Mouse (Mus musculus) embryonic fibroblast, embryonic 13.5 days (primary cell): ENCODE data around the gene Fbn1. TPM values are rescaled to one million over a fixed set of nuclear protein-coding genes. Genes with fewer than 3 reads are reported as not detected.
A peak's percentile ranks its signal among the peaks of the same experiment; 100 is the strongest.
"Not testable (repeated sequence)": the region's sequence is repeated elsewhere in the genome, so short reads cannot be mapped to it uniquely, and the experiment has no call there.

Experiments
- H3K27ac ChIP-seq: 2 replicates; pipeline ENCODE4 v1.5.1; 2012; ENCODE audit warnings: low read length, control low read depth, inconsistent platforms; ENCODE audit not compliant: insufficient read depth
- H3K4me1 ChIP-seq: 2 replicates; pipeline ENCODE4 v1.6.1; 2011; ENCODE audit warnings: low read length; ENCODE audit not compliant: control insufficient read depth, insufficient read depth
- H3K4me3 ChIP-seq: 2 replicates; pipeline ENCODE4 v1.5.1; 2011; ENCODE audit warnings: mild to moderate bottlenecking, control low read depth, low read length; ENCODE audit not compliant: insufficient read depth
- CTCF ChIP-seq: IDR thresholded peaks from 2 replicates; pipeline ENCODE4 v1.5.1; 2011; ENCODE audit warnings: mild to moderate bottlenecking, control low read depth, low read length, moderate library complexity, borderline replicate concordance; ENCODE audit not compliant: insufficient read depth
- POLR2A ChIP-seq: IDR thresholded peaks from 2 replicates; pipeline ENCODE4 v1.6.1; 2011; ENCODE audit warnings: low read depth, mild to moderate bottlenecking, control low read depth, low read length, moderate library complexity
- polyA plus RNA-seq: library from polyadenylated mRNA; stranded (reverse); fragments of >200 nt; gene quantifications from 2 replicates; pipeline ENCODE4 v1.2.4, GENCODE M21; 2011; ENCODE audit warnings: low read depth; ENCODE audit not compliant: missing spikeins, insufficient read length

Gene Fbn1
- polyA plus RNA-seq, 1 experiment = 598 TPM

DNA sequence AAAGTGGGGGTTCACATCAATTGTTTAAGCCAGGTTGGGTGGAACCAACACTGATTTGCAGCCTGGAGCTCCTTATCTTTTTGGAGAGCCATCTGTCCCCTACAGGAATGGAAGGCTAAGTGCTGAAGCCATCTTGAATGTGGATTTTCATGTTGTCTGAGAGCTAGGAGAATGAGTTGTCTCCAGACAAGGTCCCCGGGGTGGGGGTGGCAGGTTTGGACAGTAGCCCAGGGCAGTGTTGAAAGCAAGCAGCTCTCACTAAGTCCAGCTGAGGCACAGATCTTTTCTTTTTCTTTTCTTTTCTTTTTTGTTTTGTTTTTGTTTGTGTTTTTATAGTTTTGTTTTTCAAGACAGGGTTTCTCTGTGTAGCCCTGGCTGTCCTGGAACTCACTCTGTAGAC, 216.7 kb downstream of the Fbn1 start:
- TF ChIP-seq POLR2A = no peak
- TF ChIP-seq CTCF = no peak
- Histone ChIP-seq H3K27ac (peak overlapping the region; percentile 99), H3K4me1 (peaks cover 21% of the 10 kb centered on the region), H3K4me3 (no peak overlapping the region)

GRCm38 (mm10) chr2:125290197-125290965, 217.4 kb downstream of the Fbn1 start:
- TF ChIP-seq CTCF (no peak), POLR2A (0 out of 2 replicates have a peak, but pooled peaks have one; percentile 14)
- H3K4me3 ChIP-seq = no peak overlapping the region
- H3K4me1 ChIP-seq = peaks cover 17% of the 10 kb centered on the region
- H3K27ac ChIP-seq = peak overlapping the region; percentile 99

DNA sequence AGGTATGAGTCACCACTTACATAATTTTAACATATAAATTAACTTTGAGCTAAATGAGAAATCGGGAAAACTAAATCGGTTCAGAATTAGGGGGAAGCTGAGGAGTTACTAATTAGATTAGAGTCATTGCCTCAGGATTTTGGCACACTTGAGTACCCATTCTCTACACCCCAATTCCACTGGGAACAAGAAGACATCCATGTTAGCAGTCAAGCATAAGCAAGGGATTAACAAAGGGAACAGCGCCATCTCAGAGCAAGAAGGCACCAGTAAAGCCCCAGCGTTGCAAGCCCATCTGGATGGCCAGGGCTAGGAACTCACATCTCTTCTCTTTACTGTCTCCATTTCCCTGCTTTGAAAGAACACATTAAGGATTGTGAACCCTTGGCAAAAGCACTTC, 222.0 kb downstream of the Fbn1 start:
- TF ChIP-seq POLR2A (no peak), CTCF (no peak)
- Histone ChIP-seq H3K27ac (no peak overlapping the region), H3K4me3 (no peak overlapping the region), H3K4me1 (peaks cover 3% of the 10 kb centered on the region; the same call in 1 of the 2 replicates)

DNA sequence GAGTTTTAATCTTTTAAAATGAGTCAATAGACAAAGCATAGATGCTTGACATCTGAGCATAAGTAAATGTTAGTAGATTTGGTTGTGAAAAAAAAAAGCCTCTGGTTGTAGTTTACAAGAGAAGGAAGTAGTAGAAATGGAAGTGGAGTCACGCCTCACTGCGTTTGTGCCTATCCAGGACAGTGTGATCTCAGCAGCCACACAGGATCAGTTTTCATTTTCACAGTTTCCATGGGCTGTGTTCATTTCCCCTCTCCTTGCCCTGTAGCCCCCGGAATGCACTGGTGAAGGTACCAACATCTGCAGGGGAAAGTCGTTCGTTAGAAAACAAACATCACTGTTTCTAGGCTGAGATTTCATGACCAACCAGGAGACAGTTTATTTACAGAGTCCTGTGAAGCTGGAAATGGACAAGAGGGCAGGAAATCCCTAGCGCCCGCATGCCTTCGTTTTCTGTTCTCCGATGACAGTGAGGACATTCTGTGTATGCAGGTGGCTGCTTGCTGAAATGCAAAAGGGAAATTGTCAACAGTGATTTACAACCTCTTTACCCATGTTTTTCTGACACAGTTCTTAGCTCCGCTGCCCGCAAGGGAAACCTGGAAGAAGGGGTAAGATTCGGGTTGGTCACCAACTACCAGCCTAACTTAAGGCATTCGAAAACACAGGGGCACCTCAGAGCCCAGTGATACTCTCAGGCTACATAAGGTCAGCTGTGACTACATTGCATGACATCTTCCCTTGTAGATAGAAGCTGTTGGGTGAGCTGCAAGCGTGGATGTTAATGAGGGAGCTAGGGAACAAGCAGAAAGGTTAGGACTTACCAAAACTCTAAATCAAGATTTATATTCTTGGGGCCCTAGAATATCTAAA, 225.2 kb downstream of the Fbn1 start:
- H3K27ac ChIP-seq = no peak overlapping the region
- peaks cover 12% of the 10 kb centered on the region for H3K4me1 ChIP-seq
- no peak overlapping the region for H3K4me3 ChIP-seq
- no peak for TF ChIP-seq CTCF
- TF ChIP-seq POLR2A = no peak

GRCm38 (mm10) chr2:125279995-125280394, 227.8 kb downstream of the Fbn1 start:
- peaks cover 14% of the 10 kb centered on the region for H3K4me1 ChIP-seq
- H3K27ac ChIP-seq, H3K4me3 ChIP-seq: not testable (repeated sequence)

GRCm38 (mm10) chr2:125278474-125278873, 229.3 kb downstream of the Fbn1 start:
- peaks cover 16% of the 10 kb centered on the region for H3K4me1 ChIP-seq
- no peak overlapping the region for H3K4me3 ChIP-seq
- H3K27ac ChIP-seq = peak overlapping the region; percentile 88
- TF ChIP-seq CTCF = no peak
- no peak for TF ChIP-seq POLR2A

DNA sequence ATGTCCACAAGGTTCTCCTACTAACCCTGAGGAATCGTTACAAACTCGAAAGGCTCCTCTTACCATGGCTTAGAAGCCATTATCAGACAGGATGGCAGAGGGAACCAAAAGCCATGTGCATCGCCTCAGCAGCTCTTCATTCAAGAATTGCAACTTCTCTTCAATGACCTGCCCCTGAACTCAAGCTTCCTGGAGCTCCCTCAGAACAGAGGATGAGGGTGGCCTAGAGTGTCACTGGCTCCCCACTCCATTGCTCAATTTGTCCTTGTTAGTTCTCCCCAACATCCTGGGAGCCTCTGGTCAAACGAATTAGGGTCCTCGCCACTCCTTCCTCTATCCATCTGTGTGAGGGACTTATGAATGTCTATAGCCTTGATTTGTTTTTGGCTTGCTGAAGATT, 231.1 kb downstream of the Fbn1 start:
- Histone ChIP-seq H3K4me1 (peaks cover 13% of the 10 kb centered on the region; the same call in 1 of the 2 replicates), H3K27ac (no peak overlapping the region; the same call in 1 of the 2 replicates), H3K4me3 (no peak overlapping the region)
- TF ChIP-seq CTCF = no peak
- TF ChIP-seq POLR2A = no peak

DNA sequence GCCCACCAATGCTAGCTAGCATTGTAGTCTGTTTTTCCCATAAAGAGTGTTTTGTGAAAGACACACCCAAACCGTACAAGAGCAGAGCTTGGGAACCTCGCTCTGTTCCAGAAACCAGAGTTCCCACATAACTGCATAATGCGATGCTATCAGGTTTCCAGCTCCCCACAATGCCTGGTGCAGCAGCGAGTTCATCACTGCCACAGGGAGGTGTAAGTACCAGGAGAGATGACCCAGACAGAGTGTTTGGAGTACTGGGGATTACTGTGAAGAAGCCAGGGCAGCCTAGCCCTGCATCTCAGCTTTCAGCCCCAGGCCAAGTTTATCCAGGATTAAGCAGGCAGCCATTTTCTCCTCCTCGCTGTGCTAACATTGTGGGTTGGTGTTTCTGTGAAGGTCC, 232.2 kb downstream of the Fbn1 start:
- no peak for TF ChIP-seq CTCF
- no peak for TF ChIP-seq POLR2A
- Histone ChIP-seq H3K4me1 (peaks cover 13% of the 10 kb centered on the region; the same call in 1 of the 2 replicates), H3K27ac (peak overlapping the region; percentile 81), H3K4me3 (no peak overlapping the region)

DNA sequence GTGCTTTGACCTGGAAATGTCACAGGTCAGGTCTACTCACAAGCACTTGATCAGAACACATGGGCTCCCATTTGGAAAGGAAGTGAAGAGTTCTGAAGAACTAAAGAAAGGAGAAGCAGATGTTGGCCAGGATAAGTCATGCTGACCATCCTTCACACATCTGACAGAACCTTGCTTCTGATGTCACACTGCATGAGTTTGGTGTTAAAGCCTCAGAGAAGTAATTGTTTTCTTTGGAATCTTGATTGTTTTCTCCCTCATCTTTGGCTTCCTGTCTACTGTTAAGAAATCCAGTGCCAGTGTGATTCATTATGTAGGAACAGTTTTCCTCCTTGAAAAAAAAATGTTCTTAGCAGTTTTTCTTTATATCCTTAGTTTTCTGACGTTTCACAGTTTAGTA, 238.9 kb downstream of the Fbn1 start:
- no peak for TF ChIP-seq CTCF
- TF ChIP-seq POLR2A = no peak
- no peak overlapping the region for H3K4me3 ChIP-seq
- peaks cover 10% of the 10 kb centered on the region for H3K4me1 ChIP-seq
- peak overlapping the region; percentile 88 for H3K27ac ChIP-seq

- TF ChIP-seq POLR2A = no peak
- TF ChIP-seq CTCF = no peak
- H3K4me1 ChIP-seq = peaks cover 10% of the 10 kb centered on the region
- H3K4me3 ChIP-seq = no peak overlapping the region
- H3K27ac ChIP-seq = peak overlapping the region; percentile 91
Measured at GRCm38 (mm10) chr2:125263753-125264152, 244.0 kb downstream of the Fbn1 start.
